Mouse (Mus musculus) liver, embryonic 14.5 days (tissue): ENCODE measurements around the gene Nlrc3.
A peak's percentile ranks its signal among the peaks of the same experiment; 100 is the strongest.

Experiments
- CTCF ChIP-seq: IDR thresholded peaks from 2 replicates; pipeline ENCODE4 v1.5.1; 2016; ENCODE audit warnings: antibody characterized with exemption, low read depth, control low read depth
- EP300 ChIP-seq: IDR thresholded peaks from 2 replicates; pipeline ENCODE4 v1.6.1; 2016; ENCODE audit warnings: antibody characterized with exemption, low read depth

GRCm38 (mm10) chr16:4003489-4004398 lies 27.3 kb upstream of the Nlrc3 start, which contains the start of gene Slx4:
- peak; percentile 65 for TF ChIP-seq CTCF
- no peak for TF ChIP-seq EP300
